Mouse (Mus musculus) spleen, adult 2 months (tissue): ENCODE data around the gene Tnfrsf1b. TPM values are rescaled to one million over a fixed set of nuclear protein-coding genes. Genes with fewer than 3 reads are reported as not detected.

Experiments used
- DNase-seq, 2 experiments: peaks; one replicate each; pipeline versions ENCODE4 v3.0.0 to v3.0.0-alpha.2; 2012 to 2021; ENCODE audit warnings: low spot score in 2 of 2, low read depth in 1 of 2
- H3K27ac ChIP-seq: fragments of 200-500 bp; 2 replicates; pipeline ENCODE4 v1.5.1; 2012; ENCODE audit warnings: low read length, inconsistent platforms; ENCODE audit not compliant: insufficient read depth
- H3K27me3 ChIP-seq: fragments of 200-500 bp; 2 replicates; pipeline ENCODE4 v1.6.1; 2012; ENCODE audit warnings: mild to moderate bottlenecking, moderate library complexity, low read length, inconsistent platforms; ENCODE audit not compliant: control insufficient read depth, insufficient read depth
- H3K36me3 ChIP-seq: fragments of 200-500 bp; 2 replicates; pipeline ENCODE4 v1.6.1; 2012; ENCODE audit warnings: mild to moderate bottlenecking, low read length, inconsistent platforms; ENCODE audit not compliant: control insufficient read depth, insufficient read depth
- H3K4me1 ChIP-seq: fragments of 200-500 bp; 2 replicates; pipeline ENCODE4 v1.6.1; 2011; ENCODE audit warnings: inconsistent platforms; ENCODE audit not compliant: control insufficient read depth, insufficient read depth, insufficient read length
- H3K4me3 ChIP-seq: fragments of 200-500 bp; 2 replicates; pipeline ENCODE4 v1.5.1; 2011; ENCODE audit warnings: mild to moderate bottlenecking, inconsistent platforms; ENCODE audit not compliant: insufficient read depth, insufficient read length; ENCODE audit errors: extremely low read depth
- CTCF ChIP-seq: fragments of 200-500 bp; IDR thresholded peaks from 2 replicates; pipeline ENCODE4 v1.5.1; 2011; ENCODE audit warnings: mild to moderate bottlenecking, inconsistent platforms; ENCODE audit not compliant: insufficient read depth, insufficient read length, insufficient replicate concordance; ENCODE audit errors: extremely low read depth
- POLR2A ChIP-seq: fragments of 200-500 bp; IDR thresholded peaks from 2 replicates; pipeline ENCODE4 v1.6.1; 2011; ENCODE audit warnings: low read depth, low read length, inconsistent platforms
- WGBS: fragments of 180-500 bp; shearing (Covaris S2); methylation state at CpG from one replicate; pipeline ENCODE4 v1.1.7; 2018; 5-methylcytosine and 5-hydroxymethylcytosine counted together
- polyA plus RNA-seq: library from polyadenylated mRNA; depleted of rRNA; stranded (reverse); fragments of >200 nt; gene quantifications from 2 replicates; pipeline ENCODE4 v1.2.3, GENCODE M21; 2012

Gene Tnfrsf1b
- polyA plus RNA-seq, 1 experiment: 45.9 TPM

DNA sequence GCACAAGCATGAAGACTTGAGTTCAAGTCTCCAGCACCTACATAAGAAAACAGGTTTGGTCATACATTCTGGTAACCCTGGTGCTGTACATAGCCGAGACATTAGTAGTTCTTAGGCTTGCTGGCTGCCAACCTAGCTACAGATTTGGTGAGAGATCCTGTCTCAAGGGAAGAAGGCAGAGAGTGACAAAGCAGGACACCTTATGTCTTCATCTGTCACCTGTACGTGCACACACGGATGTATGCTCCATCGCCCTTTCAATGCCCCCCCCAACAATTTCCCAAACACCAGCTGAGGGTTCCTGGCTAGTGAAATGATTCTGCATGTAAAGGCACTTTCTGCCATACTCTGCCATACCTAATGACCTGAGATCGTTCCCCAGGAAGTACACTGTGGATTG is 9.5 kb upstream of the Tnfrsf1b start:
- TF ChIP-seq POLR2A (no peak), CTCF (no peak)
- WGBS: 71% methylated on average over 5 of the region's 5 CpGs
- no peak for DNase-seq
- no peaks in the 10 kb centered on the region for H3K36me3 ChIP-seq
- no peak overlapping the region for H3K27ac ChIP-seq
- H3K27me3 ChIP-seq: no peaks in the 10 kb centered on the region
- no peak overlapping the region for H3K4me3 ChIP-seq
- peaks cover 3% of the 10 kb centered on the region for H3K4me1 ChIP-seq

DNA sequence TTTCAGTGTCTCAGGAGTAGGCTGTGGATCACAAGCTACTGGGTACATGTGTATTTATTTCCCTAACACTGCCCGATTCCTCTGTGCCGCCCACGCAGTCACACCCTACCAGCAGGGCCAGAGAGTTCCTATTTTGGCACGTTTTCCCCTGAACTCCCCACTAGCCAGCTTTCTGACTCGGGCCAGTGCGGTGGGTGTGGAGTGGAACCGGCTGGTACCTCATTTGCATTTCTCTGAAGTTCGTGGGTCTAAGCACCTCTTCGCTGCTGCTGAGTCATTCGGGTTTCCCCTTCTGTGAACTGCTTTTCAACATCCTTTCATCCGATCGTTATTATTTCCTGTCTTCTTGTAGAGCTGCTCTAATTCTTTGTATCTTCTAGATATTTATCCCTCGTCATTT is 7.7 kb upstream of the Tnfrsf1b start:
- DNase-seq: peak; percentile 65 to 79
- 1% methylated on average over 13 of the region's 13 CpGs for WGBS
- H3K27ac ChIP-seq: no peak overlapping the region
- H3K4me1 ChIP-seq: peaks cover 6% of the 10 kb centered on the region
- H3K4me3 ChIP-seq: no peak overlapping the region; the same call in 1 of the 2 replicates
- no peak for TF ChIP-seq CTCF
- TF ChIP-seq POLR2A: no peak
- H3K27me3 ChIP-seq: no peaks in the 10 kb centered on the region
- no peaks in the 10 kb centered on the region for H3K36me3 ChIP-seq

DNA sequence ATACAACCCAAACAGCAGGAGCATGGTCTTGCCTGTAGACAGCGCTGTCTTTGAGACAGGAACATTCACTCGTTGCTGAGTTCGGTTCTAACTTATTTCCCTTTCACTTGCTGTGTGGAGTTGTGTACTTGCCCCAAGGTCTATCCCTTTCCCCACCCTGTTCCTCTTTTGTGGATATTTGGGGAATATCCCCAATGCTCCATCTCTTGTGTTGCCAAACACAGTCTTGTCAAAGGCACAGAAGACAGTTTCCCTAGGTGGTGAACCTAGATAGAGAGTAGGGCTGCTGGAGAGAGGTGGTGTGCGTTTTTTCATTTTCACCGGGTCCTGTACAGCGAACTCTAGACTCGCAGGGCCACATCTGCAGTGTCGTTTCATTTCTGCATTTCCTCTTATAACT is 5.9 kb upstream of the Tnfrsf1b start:
- no peaks in the 10 kb centered on the region for H3K27me3 ChIP-seq
- no peaks in the 10 kb centered on the region for H3K36me3 ChIP-seq
- no peak overlapping the region for H3K27ac ChIP-seq
- peaks cover 6% of the 10 kb centered on the region for H3K4me1 ChIP-seq
- 50% methylated on average over 8 of the region's 8 CpGs for WGBS
- no peak overlapping the region for H3K4me3 ChIP-seq
- no peak for TF ChIP-seq POLR2A
- no peak for TF ChIP-seq CTCF
- DNase-seq: no peak

DNA sequence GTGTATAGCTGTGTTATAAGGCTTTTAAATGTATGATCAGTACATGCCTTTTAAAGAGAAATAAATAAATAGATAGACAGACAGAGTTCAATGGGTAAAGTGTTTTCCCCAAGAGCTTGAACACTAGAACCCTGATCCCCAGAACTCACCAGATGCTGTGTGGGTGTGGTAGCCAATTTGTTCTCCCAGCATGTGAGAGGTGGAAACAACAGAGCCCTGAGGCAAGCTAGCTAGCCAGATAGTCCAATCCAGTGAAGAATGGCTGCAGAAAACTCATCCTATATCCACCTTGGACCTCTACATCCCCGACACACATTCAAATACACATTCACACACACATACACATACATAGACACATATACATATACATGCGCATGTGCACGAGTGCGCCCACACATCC is 4.9 kb upstream of the Tnfrsf1b start:
- TF ChIP-seq POLR2A (no peak), CTCF (no peak)
- WGBS: 95% methylated on average over 4 of the region's 4 CpGs
- Histone ChIP-seq H3K27me3 (no peaks in the 10 kb centered on the region), H3K27ac (no peak overlapping the region), H3K4me3 (no peak overlapping the region), H3K4me1 (peaks cover 9% of the 10 kb centered on the region), H3K36me3 (no peaks in the 10 kb centered on the region)
- DNase-seq: no peak

DNA sequence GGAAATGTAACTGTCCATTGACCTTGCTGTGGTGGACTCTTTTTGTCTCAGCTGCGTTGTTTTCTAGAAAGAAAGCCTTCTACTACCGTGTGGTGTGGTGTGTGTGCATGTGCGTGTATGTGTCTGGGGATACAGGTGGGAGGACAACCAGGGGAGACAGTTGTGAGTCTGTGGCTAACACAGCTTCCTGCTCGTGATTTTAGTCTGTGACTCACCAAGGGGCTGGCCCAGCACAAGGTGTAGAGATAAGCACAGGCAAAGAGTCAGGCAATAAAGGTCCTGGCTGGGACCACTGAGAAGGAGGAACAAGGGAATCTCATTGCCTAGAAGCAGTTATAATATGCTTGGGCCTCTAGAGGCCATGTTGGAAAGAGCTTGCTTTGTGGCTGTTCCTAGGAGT is 3.3 kb upstream of the Tnfrsf1b start:
- Histone ChIP-seq H3K36me3 (no peaks in the 10 kb centered on the region), H3K4me3 (no peak overlapping the region), H3K27me3 (no peaks in the 10 kb centered on the region), H3K4me1 (peaks cover 13% of the 10 kb centered on the region), H3K27ac (no peak overlapping the region)
- WGBS: 25% methylated on average over 4 of the region's 4 CpGs
- DNase-seq: no peak
- no peak for TF ChIP-seq POLR2A
- TF ChIP-seq CTCF: no peak

DNA sequence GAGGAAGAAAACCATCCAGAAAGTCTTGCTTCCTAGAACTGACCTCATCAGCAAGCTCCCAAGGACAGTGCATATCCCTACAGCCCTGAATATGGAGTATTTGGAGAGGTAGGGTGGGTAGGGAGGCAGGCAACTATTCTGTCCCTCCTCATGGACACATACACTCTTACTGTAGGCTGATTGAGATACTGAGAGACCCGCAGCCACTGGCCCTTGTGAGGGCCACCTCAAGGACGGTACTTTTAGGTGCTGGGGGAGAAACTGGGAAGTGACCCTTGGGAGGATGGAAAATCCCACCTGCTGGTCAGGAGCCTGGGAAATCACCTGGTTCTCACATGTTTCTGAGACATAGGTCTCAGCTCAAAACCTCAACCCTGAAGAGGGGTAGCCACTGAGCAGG is 886 bp upstream of the Tnfrsf1b start:
- H3K36me3 ChIP-seq: no peaks in the 10 kb centered on the region
- no peaks in the 10 kb centered on the region for H3K27me3 ChIP-seq
- H3K4me1 ChIP-seq: peaks cover 16% of the 10 kb centered on the region; the same call in 1 of the 2 replicates
- no peak for DNase-seq
- no peak overlapping the region for H3K27ac ChIP-seq
- 81% methylated on average over 2 of the region's 2 CpGs for WGBS
- TF ChIP-seq CTCF (no peak), POLR2A (no peak)
- H3K4me3 ChIP-seq: no peak overlapping the region

DNA sequence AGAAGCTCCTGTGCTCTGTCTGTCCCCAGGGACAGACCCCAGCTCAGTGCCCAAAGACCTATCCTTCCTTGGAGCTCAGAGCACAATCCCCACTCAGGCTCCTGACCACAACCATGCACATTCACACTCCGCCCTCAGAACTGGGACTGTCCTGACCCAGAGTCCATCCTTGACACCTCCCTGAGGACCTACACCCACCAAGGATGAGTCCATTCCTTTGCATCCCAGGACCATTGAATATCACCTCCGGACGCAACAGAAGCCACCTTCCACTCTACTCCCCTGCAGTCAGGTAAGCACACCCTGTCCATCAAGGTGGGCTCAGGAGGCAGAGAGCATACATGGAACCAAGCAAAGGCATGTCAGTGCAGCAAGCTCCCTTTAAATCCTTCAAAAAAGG is 1.1 kb downstream of the Tnfrsf1b start:
- TF ChIP-seq POLR2A: no peak
- TF ChIP-seq CTCF: no peak
- WGBS: 90% methylated on average over 3 of the region's 3 CpGs
- no peak for DNase-seq
- Histone ChIP-seq H3K4me1 (peaks cover 28% of the 10 kb centered on the region; the same call in 1 of the 2 replicates), H3K4me3 (peak overlapping the region; percentile 78), H3K27me3 (no peaks in the 10 kb centered on the region), H3K36me3 (no peaks in the 10 kb centered on the region), H3K27ac (no peak overlapping the region)
